Mouse (Mus musculus) bone marrow macrophage, adult 2 months (primary cell): ENCODE measurements around the gene Atf6b.

Experiments
- CTCF ChIP-seq: IDR thresholded peaks from 2 replicates; pipeline ENCODE4 v1.5.1; 2012; ENCODE audit warnings: low read depth, mild to moderate bottlenecking, low read length, moderate library complexity
- POLR2A ChIP-seq: IDR thresholded peaks from 2 replicates; pipeline ENCODE4 v1.6.1; 2012; ENCODE audit warnings: mild to moderate bottlenecking, low read depth, low read length, borderline replicate concordance

- TF ChIP-seq CTCF, result no peak
- no peak for TF ChIP-seq POLR2A
These were observed 33.1 kb upstream of the Atf6b start for GRCm38 (mm10) chr17:34613830-34614229.
